Mouse (Mus musculus): ENCODE measurements around the gene Rimkla.
A peak's percentile ranks its signal among the peaks of the same experiment; 100 is the strongest.

Gene Rimkla

DNA sequence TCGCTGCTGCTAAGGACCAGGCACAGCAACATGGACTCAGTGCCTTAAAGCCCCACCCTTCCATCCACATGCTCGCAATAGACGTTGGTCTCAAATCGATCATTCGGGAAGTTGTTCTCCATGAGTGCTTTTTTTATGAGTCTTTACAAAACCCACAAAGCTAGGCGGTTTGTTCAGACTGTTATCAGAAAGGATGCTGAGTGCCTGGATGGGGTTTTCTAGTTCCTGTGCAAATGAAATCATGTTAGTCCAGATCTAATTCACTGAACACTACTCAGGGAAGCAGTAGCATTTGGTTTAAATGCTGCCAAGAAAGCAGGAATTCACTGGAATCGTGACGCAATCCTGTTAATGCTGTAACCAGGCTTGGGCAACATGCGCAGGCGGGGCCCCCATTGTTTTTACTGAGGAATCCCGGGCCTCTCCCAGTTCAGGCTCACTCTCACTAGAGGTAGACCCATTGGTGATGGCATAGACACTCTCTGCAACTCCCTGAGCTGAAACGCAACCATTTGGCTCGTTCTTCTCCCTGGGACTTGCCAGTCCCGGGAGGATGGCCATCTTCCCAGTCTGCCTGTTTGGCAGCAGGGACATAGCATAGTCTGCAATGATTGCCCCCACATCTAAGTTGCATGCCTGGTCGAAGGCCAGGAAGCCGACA lies 24.6 kb downstream of the Rimkla start:
- DNase-seq (ENCODE audit: low read depth) = no peak

DNA sequence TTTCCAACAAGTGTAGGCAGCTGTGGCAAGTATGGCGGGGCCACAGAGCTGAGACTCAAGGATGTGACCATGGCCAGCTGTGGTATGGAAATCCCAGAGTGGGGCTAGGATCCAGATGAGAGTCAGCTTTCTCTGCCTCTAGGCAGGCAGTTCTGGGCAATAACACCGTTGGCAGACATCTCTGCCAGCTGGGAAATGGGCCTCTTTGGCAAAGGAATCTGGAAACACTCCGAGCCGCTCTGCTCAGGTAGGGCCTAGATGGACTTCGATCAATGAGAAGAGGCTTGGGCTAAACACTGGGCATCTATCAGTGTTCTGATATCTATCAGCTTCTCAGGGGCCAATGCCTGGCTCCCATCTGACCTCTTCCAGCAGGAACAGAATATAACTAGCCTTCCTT lies 26.6 kb downstream of the Rimkla start:
- no peak for DNase-seq (ENCODE audit: low read depth)

DNA sequence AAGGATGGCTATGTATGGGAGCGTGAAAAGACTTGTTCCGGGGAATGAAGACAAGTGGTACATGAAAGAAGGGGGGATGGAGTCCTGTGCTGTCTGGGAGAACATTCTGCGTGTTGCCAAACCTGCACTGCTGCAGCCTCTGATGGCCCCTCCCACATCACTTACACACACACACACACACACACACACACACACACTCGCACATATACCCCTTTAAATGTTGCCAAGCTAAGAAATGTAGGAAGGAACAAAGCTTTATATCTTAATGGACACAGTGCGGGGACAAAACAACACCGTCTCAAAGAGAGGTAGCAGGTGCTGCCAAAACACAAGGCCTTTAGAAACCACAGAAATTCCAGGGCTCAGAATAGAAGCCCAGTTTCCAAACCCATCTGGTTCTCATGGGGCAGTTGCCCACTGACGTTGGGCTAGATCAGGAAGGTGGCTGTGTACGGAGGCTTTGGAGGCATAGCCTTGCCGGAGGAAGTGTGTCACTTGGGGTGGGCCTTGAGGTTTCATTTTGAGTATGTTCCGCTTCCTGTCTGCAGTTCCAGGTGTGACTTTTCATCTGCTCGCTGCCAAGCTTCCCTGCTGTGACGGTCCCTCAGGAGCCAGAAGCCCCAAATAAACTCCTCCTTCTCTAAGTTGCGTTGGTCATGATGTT lies 28.5 kb downstream of the Rimkla start:
- DNase-seq (ENCODE audit: low read depth) = peak; percentile 86

DNA sequence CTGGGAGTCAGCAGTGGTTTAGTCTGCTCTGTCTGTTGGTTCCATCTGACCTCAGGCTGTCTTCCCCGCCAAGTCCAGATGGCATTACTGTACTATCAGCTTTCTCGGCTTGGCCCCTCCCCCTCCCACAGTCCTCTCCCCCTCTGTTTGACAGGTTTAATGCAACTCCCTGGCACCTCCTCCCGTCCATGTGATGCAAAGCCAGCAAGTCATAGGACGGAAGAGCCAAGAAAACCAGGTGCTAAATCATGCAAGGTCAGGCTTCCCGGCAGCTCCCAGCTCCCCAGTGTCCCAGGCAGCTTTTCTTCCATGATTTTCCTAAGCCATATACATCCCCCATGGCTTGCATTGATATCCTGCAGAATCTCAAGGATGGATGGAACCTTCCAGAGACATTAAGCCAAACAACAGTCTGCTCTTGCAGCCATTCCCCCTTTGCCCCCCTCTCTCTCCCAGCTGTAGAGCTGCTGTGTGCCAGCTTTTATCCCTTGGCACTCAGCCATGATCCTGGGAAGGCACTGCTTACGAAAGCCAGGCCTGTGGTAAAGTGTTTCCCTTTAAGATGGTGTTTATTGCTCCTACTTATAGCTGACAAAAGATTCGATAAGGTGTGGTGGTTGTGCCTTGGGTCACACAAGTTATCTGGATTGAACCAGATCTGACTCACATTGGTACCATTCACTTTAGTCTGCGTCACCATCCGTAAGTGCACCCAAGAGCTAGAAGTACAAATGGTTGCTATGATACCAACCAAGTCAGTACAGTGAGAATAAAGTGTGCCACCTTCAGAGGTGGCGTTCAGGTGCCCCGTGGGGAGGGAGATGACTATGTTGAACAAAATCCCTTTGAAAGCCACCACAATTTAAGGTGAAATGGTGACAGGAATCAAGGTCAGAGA lies 29.3 kb downstream of the Rimkla start:
- DNase-seq (ENCODE audit: low read depth) = peak; percentile 49

DNA sequence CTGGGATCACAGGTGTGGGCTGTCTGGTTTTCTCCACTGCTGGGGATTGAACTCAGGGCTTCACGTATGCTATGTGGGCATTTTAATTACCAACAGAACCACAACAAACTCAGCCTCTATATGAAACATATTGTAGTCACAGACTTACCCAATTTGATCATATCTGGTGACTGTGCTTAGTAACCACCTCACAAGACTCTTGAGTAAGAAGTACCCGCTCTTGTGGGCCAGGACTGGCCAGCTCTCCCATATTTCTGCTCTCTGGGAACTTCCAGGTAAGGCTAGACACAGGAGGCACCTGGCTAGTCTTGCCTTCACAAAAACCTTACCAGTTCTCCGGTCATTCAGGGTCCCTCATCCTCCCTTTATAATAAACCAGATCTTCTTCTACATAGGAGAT lies 30.0 kb downstream of the Rimkla start:
- peak; percentile 8 for DNase-seq (ENCODE audit: low read depth)

DNA sequence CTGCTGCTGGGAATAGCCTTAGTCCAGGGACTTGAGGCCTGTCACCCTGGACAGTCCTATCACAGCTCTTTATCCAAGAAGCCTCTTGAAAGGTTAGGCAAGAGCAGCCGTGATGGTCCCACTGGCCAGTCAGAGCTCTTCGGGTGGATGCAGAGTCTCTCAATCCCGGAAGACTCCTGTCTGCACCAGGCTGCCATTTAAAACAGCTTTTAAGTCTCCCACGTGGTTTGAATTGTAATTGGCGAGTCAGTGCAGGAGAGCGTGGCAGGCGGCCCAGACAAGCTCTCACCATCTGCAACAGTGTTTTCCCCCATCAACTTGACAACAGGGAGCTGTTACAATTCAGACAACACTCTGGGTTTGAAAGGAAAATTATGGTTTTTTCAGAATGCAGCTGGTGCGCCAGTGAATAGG lies 31.7 kb downstream of the Rimkla start:
- no peak for DNase-seq (ENCODE audit: low read depth)

DNA sequence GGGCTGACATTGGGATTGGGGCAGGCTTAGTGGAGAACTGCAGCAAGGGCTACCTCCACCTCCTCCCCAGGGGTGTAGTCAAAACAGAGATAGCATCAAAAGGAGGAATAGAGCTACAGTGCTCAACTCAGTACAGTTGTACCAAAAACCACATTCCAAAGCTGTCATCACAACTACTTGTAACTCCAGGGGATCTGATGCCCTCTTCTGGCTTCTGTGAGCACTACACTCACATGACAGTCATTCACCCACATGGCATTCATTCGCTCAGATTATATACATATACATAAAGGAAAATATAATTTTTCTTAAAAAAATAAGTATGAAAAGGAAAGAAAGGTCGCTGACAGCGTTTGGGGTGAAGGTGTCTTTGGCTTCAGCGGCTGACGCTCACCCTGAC lies 32.1 kb downstream of the Rimkla start:
- DNase-seq (ENCODE audit: low read depth) = peak; percentile 59

DNA sequence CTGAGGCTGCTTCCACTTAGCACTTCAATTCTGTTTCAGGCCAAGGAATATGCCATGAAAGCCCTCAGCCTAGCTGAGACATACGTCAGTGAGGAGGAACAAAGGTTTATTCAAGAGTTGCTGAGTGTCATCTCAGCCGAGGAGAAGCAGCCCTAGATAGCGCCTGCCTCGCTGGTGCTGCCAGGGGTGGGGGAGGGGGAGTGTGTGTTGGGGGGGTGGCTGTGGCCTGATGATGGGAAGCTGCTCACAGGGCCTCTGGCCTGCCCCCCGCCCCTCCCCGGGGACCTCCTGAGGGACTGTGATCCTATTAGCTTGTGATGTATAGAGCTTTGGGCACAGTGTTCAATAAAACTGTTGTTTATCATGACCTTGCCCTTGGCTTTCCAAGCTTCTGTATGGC lies 38.9 kb downstream of the Rimkla start:
- no peak for DNase-seq (ENCODE audit: low read depth)

DNA sequence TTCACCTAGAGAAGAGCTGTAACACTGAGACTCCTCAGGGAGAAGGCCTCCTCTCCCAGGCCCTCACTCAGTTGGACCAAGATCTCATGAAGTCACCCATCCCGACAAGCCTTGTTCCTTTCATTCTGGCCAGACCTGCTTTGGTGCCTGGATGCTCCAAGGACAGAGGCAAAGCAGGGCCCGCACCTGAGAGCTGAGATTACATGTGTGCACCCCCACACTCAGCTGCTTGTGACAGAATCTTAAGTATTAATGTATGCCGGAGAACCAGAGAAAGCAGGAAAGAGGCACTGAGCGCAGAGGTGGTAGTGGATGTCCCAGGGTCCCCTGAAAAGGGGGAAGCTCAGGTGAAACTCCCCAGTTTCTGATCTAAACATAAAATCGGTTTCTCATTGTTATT lies 39.3 kb downstream of the Rimkla start:
- DNase-seq (ENCODE audit: low read depth) = no peak

DNA sequence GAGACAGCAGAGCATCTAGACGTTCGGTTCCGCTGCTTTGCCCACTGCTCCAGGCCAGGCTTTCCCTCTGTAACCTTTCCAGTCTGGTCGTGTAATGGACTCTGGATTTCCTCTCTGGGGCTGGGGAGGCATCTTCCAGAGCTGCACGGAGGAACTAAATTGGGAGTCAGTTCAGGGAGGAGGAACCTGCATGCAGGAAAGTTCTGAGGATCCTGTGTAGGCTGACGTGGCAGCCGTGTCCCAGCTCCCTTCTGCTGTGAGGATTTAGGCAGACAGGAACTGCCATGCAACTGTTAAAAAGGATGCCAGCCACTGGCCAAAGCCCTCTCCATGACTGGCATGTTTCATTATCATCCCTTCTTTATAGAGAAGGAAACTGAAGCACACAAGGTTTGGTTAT lies 42.0 kb downstream of the Rimkla start:
- no peak for DNase-seq (ENCODE audit: low read depth)

DNA sequence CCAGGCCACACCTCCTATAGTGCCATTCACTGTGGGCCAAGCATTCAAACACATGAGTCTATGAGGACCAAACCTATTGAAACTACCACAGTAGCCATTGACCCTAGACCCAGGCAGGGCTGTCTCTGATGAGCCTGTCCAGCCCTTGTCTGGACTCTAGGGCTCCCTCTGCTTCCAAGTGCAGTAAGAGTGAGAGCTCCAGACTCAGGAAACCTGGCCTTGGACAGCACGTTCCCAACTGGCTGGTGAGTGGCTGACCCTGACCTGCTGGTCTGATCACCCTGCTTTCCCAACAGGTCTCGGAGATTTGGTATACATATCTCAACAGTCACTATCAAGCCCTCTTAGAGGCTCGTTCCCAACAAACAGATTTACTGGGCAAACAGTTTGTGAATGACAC lies 44.6 kb downstream of the Rimkla start:
- DNase-seq (ENCODE audit: low read depth) = no peak

DNA sequence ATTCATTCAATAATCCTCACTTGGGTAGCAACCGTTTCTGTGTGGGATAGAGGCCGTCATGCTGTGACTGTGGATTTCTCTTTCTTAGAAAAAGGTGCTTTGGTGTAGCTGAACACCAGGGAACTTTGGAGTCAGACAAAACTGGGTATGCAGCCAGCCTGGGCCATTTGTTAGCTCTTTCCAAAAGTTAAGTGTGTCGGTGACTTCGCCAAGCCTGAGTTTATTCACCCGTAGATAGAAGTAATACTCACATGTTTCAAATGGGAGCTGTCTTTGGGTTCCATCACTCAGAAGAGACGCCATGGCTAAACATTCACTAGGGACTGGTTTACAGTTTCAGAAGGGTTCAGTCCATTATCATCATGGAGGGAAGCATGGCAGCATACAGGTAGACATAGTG lies 45.2 kb downstream of the Rimkla start:
- no peak for DNase-seq (ENCODE audit: low read depth)

DNA sequence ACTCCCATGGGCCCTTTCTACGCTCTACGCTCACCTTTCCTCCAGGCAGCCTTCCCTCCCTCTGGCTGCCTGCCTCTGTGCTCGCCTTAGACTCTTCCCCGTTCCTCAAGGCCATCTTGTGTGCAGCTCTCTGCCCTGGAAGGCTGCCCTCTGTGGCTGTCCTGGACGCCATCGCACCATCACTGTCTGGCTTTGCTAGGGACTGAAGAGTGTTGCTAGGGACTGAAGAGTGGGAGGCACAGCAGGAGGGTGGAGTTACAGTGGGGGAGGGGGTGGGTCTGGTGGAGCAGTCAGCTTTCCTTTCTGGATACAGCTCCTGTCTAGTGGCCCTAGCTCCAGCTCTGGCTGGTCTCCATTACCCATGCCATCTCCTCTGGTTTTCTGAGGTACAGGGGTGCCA lies 49.9 kb downstream of the Rimkla start:
- DNase-seq (ENCODE audit: low read depth) = no peak

DNA sequence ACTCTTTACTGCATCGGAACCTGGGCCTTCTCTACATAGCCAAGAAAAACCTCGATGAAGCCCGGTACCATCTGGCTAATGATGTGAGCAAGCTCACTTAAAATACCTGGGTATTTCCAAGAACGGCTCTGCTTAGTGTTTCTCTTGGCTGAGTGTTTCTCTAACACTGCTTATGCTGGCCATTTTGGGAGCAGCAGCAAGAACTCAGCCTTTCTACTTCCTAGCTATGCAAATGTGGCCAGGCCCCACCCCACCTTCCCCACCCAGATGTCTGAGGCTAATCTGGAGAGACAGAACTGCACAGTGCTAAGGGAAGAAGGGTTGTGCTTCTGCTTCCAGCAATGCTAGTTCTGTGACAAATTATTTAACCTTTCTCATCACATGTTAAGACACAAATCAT lies 50.6 kb downstream of the Rimkla start:
- no peak for DNase-seq (ENCODE audit: low read depth)

DNA sequence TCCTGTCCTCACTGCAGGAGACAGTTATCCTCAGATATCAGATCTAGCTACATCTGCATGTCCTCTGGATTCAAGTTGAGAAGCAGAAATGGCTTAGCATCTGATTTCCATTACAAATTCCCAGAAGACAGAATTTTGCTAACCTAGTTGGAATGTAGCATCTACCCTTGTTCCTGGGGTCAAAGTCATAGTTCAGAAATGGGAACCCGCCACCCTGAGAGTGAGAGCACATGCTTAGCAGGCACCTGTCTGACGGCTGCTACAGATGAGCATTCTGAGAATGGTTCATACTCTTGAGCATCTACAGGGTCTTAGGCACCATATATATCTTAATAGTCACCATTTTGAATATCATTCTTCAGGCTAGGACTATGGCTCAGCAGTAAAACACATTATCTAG lies 54.5 kb downstream of the Rimkla start:
- DNase-seq (ENCODE audit: low read depth) = no peak

DNA sequence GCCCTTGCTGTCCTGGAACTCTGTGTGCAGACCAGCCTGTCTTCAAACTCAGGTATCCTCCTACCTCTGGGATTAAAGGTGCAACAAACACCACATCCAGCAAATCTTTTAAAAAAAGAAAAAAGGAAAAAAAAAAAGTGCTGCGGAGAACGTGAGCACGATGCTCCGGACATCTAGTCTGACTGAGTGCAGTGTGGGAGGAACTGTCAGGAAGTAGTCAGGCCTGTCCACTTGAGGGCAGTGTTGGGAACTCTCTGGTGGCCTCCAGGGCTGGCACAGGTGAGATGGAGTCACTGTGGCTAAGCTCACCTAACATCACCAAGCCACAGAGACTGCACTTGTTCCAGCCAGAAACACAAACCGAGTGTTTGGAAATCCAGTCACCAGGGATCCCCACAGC lies 61.8 kb downstream of the Rimkla start:
- peak; percentile 78 for DNase-seq (ENCODE audit: low read depth)

DNA sequence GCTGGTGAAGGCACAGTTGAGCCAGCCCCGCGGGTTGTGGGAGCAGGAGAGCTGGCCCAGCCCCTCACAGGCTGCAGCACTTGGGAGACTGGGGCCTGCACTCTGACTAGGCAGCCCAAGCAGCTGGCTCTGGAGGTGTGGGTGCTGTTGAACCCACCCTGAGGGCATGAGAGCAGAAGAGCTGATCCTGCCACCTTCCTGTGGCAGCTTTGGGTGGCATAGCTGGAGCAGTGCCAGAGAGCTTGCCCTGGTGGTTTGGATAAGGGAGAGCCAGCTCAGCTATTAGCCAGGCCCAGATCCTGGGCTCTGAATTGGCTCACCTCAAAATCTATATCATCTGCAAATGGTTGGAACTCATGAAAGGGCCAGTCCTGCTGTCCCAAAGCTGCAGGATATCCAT lies 64.7 kb downstream of the Rimkla start:
- DNase-seq (ENCODE audit: low read depth) = no peak

DNA sequence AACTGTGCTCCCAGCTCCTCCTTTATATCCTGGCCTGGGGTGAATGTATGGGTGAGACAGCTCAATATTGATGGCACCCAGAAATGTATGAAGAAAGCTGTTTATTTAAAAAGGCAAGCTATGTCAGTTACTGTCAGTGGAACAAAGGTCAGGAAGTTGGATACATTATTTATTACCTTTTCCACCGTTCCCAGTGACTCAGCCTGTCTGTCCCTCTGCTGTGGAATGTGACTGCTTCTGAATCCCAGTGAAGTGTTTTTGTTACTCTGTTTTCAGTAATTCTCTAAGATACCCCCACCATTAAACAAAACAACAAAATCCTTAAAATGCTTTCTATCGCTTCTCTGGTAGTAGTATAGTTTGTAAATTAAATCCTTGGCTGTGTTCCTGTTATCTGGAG lies 66.8 kb downstream of the Rimkla start:
- DNase-seq (ENCODE audit: low read depth) = no peak

DNA sequence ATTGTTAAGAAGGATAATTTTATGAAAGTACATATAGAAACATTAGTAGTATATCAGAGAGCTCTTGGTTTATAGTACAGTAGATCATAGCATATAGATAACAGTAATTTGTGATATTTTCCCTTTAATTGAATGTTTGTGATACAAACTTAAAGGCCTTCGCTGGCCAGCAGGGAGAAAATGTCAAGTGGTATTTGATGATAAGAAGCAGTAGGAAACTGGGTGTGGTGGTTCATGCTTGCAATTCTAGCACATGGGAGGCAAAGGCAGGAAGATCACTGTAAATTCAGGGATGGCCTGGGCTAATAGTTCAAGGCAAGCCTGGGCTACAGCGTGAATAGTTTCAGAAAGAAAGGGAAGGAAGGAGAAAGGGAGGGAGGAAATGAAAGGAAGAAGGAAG lies 67.4 kb downstream of the Rimkla start:
- DNase-seq (ENCODE audit: low read depth) = no peak

DNA sequence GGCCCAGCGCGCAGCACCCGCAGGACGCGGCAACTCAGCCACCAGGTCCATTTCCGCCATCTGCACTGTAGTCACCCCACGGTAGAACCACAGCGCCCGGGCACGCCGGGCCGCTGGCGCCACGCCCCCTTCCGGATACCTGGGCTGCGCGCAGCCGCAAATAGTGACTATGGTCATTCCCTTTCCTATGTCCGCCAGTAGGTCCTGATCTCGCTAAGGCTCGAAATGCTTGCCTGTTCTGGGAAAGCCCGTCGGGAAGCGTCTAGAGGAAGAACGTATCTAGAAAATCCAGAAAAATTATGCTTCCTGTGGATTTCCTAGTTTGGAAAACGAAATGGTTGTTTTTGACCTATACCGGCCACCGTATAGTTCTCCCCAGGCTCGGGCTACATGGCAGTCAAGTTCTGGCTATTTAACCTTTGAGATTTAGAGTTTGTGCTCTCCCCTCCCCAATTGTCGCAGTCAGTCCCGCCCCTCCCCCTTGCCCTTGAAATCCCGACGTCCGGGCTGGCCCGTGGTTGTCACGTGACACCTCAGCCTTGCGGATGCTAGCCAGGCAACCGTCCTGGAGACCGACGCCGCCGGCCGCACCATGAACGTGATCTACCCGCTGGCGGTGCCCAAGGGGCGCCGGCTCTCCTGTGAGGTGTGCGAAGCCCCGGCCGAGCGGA lies 70.0 kb downstream of the Rimkla start, which contains the start of the genes Ppcs and Zmynd12:
Ppcs (minus strand) TSS at position 127 of the 671 bp plus-strand sequence.
Zmynd12 (plus strand) TSS at position 521 of the 671 bp plus-strand sequence.
- peak; percentile 95 for DNase-seq (ENCODE audit: low read depth)

DNA sequence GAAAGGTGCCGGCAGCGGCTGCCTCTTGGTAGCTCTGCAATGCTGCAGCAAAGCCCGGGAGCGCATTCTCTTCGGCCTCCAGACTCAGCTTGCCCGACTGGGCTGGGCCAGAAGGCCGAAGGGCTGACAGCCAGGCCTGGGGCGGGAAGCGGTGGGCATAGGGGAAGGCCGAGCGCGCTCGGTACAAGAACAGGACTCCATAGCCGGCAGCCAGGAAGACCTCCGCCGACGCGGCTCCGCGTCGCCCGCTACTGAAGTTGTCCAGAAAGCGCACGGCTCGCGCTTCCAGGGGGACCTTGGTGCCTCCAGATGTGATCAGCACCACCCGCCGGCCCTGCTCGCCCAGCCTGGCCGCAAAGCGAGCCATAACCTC lies 70.5 kb downstream of the Rimkla start:
- no peak for DNase-seq (ENCODE audit: low read depth)

DNA sequence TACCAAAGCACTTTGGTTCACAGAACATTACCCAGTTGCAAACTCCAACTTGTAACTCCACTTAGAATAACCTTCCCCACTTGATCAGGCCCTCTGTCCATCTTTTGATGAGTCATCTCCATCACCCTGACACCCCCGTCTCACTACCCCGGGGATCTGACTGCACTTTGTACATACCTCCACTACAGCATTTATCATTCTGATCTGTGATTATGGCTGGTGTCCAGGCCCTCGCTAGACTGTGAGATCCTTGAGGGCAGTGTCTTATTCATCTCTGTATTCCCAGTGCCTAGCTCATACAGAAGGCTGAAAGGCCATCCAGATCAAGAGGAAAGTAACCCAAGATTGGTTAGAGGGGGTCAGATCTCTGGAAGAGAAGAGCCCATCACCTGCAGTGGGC lies 71.2 kb downstream of the Rimkla start:
- peak; percentile 27 for DNase-seq (ENCODE audit: low read depth)
